Comparison of ENCODE assay signal across 18 mouse cellular contexts in the genomic region with DNA sequence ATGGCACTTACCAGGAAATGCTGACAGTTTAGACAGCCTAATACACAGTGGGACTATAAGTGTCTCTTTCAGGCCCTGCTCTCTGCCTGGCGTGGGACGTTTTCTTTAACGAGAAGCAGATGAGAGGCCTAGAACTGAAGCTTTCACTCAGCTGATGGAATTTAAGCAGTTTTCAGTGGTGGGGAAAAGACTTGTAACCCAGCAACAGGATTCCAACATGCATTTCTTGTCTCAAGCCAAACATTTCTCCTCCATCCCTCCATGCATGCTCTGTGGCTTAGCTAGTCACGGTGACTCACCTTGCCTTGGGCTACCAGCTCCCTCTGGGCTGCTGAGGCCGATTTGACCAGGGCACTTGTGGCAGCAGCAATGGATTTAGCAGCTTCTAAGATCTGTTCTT.
A peak's percentile ranks its signal among the peaks of the same experiment; 100 is the strongest.
DNase-seq lines count a peak whose midpoint lies in the region; ATAC-seq and TF ChIP-seq lines count a peak whose summit lies in the region.
"Had no signal": no experiment of that assay in that cellular context is flagged by ENCODE, and none has a peak within 500 bp of the region (broad histone marks: within the 10 kb centered on the region; RNA-seq: fewer than 3 reads in every experiment).

No protein-coding gene starts in this region.

- no peak for TF ChIP-seq CTCF in Patski (IDR thresholded peaks at IDR 0.05)

- H3K9ac ChIP-seq in embryonic facial prominence, embryonic 13.5 days: 0 out of 2 replicates have a peak overlapping the region, but pooled peaks have one; percentile 27
- H3K9ac ChIP-seq in limb, embryonic 12.5 days (replicated peaks): no peak overlapping the region
- H3K9ac ChIP-seq: forebrain, embryonic 12.5 days; hindbrain, embryonic 15.5 days; midbrain, embryonic 13.5 days had no signal

- POLR2A ChIA-PET in Patski (lab: Charles Lee): interaction anchor here (0.5 to 1.7 kb wide), 2 partner anchors 80 to 181 kb away, joined by 3 to 6 read pairs; partner anchors contain the start of gene Tpm1

- peak overlapping the region; percentile 93 for H3K27ac ChIP-seq in embryonic facial prominence, embryonic 13.5 days
- H3K27ac ChIP-seq in limb, embryonic 12.5 days: peak overlapping the region; percentile 84
- H3K27ac ChIP-seq: forebrain, embryonic 12.5 days; hindbrain, embryonic 15.5 days; midbrain, embryonic 13.5 days; stomach, postnatal 0 days had no signal

- CTCF ChIA-PET in Patski (lab: Charles Lee): interaction anchor here (1.1 to 2.1 kb wide), 4 partner anchors 9 to 228 kb away, joined by 3 to 6 read pairs (median 5); no protein-coding TSS in a partner anchor

- ATAC-seq in Patski: peak; percentile 81
- ATAC-seq in embryonic facial prominence, embryonic 13.5 days (ENCODE audit: insufficient number of reproducible peaks, insufficient read depth, low FRiP score, low TSS enrichment, low read depth): peak; percentile 26; the same call in 1 of the 2 replicates
- ATAC-seq in limb, embryonic 12.5 days (ENCODE audit: insufficient number of reproducible peaks, insufficient read depth, low FRiP score, low TSS enrichment, low read depth): 0 out of 2 replicates have a peak, but pooled peaks have one; percentile 20
- ATAC-seq in erythroblast, adult 5-6 weeks (replicated peaks; ENCODE audit: low FRiP score, poor library complexity, severe bottlenecking): no peak
- no peak for ATAC-seq in cerebellum, adult (ENCODE audit: insufficient number of reproducible peaks, low FRiP score, low TSS enrichment)
- ATAC-seq: activated CD4-positive, CD25-positive, alpha-beta regulatory T cell, adult 4 months; midbrain, embryonic 13.5 days had no signal

- DNase-seq in 3T3-L1 (ENCODE audit: low read depth, low spot score) (peak; percentile 98), Patski (ENCODE audit: low read depth, low spot score) (peak; percentile 87)
- no peak for DNase-seq in heart, adult 18-20 months
- DNase-seq: cerebellum, adult 11-12 months; cerebellum, postnatal 36 days; kidney, adult 8-10 months; kidney, postnatal 4 days; lung, postnatal 4 days had no signal

- peak overlapping the region; percentile 14 for H3K4me2 ChIP-seq in embryonic facial prominence, embryonic 13.5 days
- H3K4me2 ChIP-seq in limb, embryonic 12.5 days: peak overlapping the region; percentile 22
- H3K4me2 ChIP-seq: forebrain, embryonic 12.5 days; hindbrain, embryonic 15.5 days; midbrain, embryonic 13.5 days had no signal

- H3K4me3 ChIP-seq in embryonic facial prominence, embryonic 13.5 days: no peak overlapping the region
- H3K4me3 ChIP-seq in limb, embryonic 12.5 days (replicated peaks): no peak overlapping the region
- H3K4me3 ChIP-seq: forebrain, embryonic 12.5 days; hindbrain, embryonic 15.5 days; midbrain, embryonic 13.5 days; myocyte had no signal

- no peaks in the 10 kb centered on the region for H3K9me3 ChIP-seq in embryonic facial prominence, embryonic 13.5 days
- no peaks in the 10 kb centered on the region for H3K9me3 ChIP-seq in limb, embryonic 12.5 days
- H3K9me3 ChIP-seq: forebrain, embryonic 12.5 days; hindbrain, embryonic 15.5 days; midbrain, embryonic 13.5 days had no signal

- 25% methylated on average over 5 of the region's 5 CpGs for WGBS in embryonic facial prominence, embryonic 13.5 days
- WGBS in limb, embryonic 12.5 days: 34% methylated on average over 5 of the region's 5 CpGs

- peaks cover 25% of the 10 kb centered on the region for H3K4me1 ChIP-seq in embryonic facial prominence, embryonic 13.5 days
- H3K4me1 ChIP-seq in limb, embryonic 12.5 days (replicated peaks): peaks cover 16% of the 10 kb centered on the region
- H3K4me1 ChIP-seq: forebrain, embryonic 12.5 days; hindbrain, embryonic 15.5 days; midbrain, embryonic 13.5 days had no signal

- peaks cover 21% of the 10 kb centered on the region for H3K36me3 ChIP-seq in embryonic facial prominence, embryonic 13.5 days
- H3K36me3 ChIP-seq in limb, embryonic 12.5 days: peaks cover 13% of the 10 kb centered on the region; the same call in 1 of the 2 replicates
- H3K36me3 ChIP-seq: forebrain, embryonic 12.5 days had no signal

- in situ Hi-C loops in Patski (cut with MboI; ENCODE audit: low pct_unique_long_range_greater_than_20kb): no loop called here

- no peaks in the 10 kb centered on the region for H3K27me3 ChIP-seq in Patski
- no peaks in the 10 kb centered on the region for H3K27me3 ChIP-seq in embryonic facial prominence, embryonic 13.5 days
- no peaks in the 10 kb centered on the region for H3K27me3 ChIP-seq in limb, embryonic 12.5 days
- H3K27me3 ChIP-seq: forebrain, embryonic 12.5 days; hindbrain, embryonic 15.5 days; midbrain, embryonic 13.5 days had no signal

Comparison
In these comparisons a context has a peak if more than half of its experiments do, and no peak if none do; other contexts are left out.
1. DNase-seq: peak in 3T3-L1 (single experiment) and Patski (single experiment); none in heart, adult 18-20 months (0 of 2).
2. ATAC-seq: peak in Patski (single experiment), embryonic facial prominence, embryonic 13.5 days (single experiment) and limb, embryonic 12.5 days (single experiment); none in erythroblast, adult 5-6 weeks (single experiment) and cerebellum, adult (single experiment).